Mouse (Mus musculus): Measurements from ENCODE around the gene Morn1. TPM values are rescaled to one million over a fixed set of nuclear protein-coding genes. Genes with fewer than 3 reads are reported as not detected.

Morn1 gene
- polyA plus RNA-seq (2012; rRNA removed) = 3.8 and 4.6 TPM in 2 replicates

GRCm38 (mm10) chr4:155086108-155087024 is at the start of gene Morn1, which contains the start of gene Rer1:
Gene Morn1, plus strand, starts transcription at chr4:155086577.
Gene Rer1, minus strand, starts transcription at chr4:155086382.

DNA sequence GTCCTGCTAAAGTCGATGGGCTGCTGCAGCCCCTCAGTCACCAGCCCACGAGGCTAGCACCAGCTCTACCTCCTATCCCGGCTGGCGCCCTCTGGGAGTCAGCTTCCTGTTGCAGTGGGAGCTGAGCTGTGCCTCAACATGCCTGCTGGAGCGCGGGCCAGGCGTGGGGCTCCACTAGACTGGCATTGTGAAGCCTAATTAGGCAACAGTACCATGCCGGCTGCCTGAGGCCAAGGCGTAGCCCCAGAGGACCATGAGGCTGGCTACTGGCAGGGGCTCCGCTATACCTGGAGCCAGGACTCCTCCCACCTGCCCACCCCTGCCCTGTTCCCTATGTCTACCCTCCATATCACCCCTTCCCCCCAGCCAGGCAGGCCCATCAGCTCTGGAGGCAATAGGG is 29.7 kb upstream of the Morn1 start, which contains the start of gene Plch2:
Gene Plch2, minus strand, starts transcription at position 61 of the 400 bp plus-strand sequence.

DNA sequence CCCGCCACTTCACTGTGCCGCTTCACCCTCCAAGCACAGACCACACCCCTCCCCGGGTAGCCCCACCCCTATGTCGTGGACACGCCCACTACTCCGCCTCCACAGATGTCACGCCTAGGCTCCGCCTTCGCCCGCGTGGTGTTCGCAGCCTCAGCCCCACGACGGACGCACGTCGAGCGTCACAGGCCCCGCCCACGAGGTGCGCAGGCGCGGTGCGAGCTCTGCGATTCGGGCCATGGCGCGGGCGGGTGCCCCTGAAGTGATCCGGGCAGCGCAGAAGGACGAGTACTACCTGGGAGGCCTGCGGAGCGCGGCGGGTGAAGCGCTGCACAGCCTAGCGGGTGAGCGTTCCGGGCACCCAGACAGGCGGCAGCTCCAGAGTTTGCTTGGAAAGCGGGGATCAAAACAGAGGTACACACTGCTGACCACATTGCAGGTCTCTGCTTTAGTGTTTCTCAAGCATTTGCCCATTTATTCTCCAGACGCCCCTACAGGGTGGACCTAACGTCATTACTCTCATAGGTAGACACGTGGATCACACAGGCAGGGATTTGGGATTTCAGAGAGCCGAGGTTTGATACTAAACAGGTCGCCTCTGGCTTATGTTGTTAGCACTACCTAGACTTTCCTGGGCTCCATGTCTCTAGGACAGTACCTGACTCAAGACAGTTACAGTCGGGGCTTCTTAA is 19.4 kb upstream of the Morn1 start, which contains the start of gene Pex10:
Gene Pex10, plus strand, starts transcription at position 183 of the 689 bp plus-strand sequence.

Other genes with a start within 250 kb of the Morn1 start
- 0.02 TPM in 2 replicates for gene Ttc34, start 249.1 kb upstream of the Morn1 start, polyA plus RNA-seq (2012; rRNA removed)
- 0.03 and 0.05 TPM in 2 replicates for gene Mmel1, start 217.0 kb upstream of the Morn1 start, polyA plus RNA-seq (2012; rRNA removed)
- 11.3 and 11.5 TPM in 2 replicates for gene Fam213b, start 187.4 kb upstream of the Morn1 start, polyA plus RNA-seq (2012; rRNA removed)
- gene Tnfrsf14, start 158.0 kb upstream of the Morn1 start, polyA plus RNA-seq (2012; rRNA removed) = 8.2 and 16.3 TPM in 2 replicates
- not detected in 2 replicates for gene Hes5, start 125.7 kb upstream of the Morn1 start, polyA plus RNA-seq (2012; rRNA removed)
- gene Pank4, start 122.5 kb upstream of the Morn1 start, polyA plus RNA-seq (2012; rRNA removed) = 12.3 and 14.5 TPM in 2 replicates
- gene Plch2, start 29.8 kb upstream of the Morn1 start, polyA plus RNA-seq (2012; rRNA removed) = 32.9 and 42.6 TPM in 2 replicates
- gene Pex10, start 19.6 kb upstream of the Morn1 start, polyA plus RNA-seq (2012; rRNA removed) = 7.7 and 7.8 TPM in 2 replicates
- 31.5 and 41.9 TPM in 2 replicates for gene Rer1, start 195 bp upstream of the Morn1 start, polyA plus RNA-seq (2012; rRNA removed)
- gene Ski, start 136.0 kb downstream of the Morn1 start, polyA plus RNA-seq (2012; rRNA removed) = 24.6 and 25.9 TPM in 2 replicates
- 41.3 and 48.6 TPM in 2 replicates for gene Faap20, start 163.2 kb downstream of the Morn1 start, polyA plus RNA-seq (2012; rRNA removed)